Mouse (Mus musculus) intestine, embryonic 16.5 days (tissue): ENCODE measurements around the gene Miga1. TPM values are rescaled to one million over a fixed set of nuclear protein-coding genes. Genes with fewer than 3 reads are reported as not detected.

ENCODE experiments used
- ATAC-seq: fragments of 200-750 bp; cut with Nextera tagmentation; 2 replicates; pipeline ENCODE4 v1.8.0; 2017; ENCODE audit warnings: moderate TSS enrichment, moderate library complexity
- H3K27ac ChIP-seq: fragments of 300-500 bp; sonication (generic); 2 replicates; pipeline ENCODE4 v1.5.1; 2014; ENCODE audit warnings: mild to moderate bottlenecking, low read length
- H3K27me3 ChIP-seq: fragments of 300-500 bp; sonication (generic); replicated peaks from 2 replicates; pipeline ENCODE4 v1.6.1; 2014; ENCODE audit warnings: low read length, control low read depth, mixed read lengths; ENCODE audit not compliant: control insufficient read depth, insufficient read depth
- H3K36me3 ChIP-seq: fragments of 300-500 bp; sonication (generic); 2 replicates; pipeline ENCODE4 v1.6.1; 2014; ENCODE audit warnings: low read length, control low read depth; ENCODE audit not compliant: control insufficient read depth, insufficient read depth
- H3K4me1 ChIP-seq: fragments of 300-500 bp; sonication (generic); 2 replicates; pipeline ENCODE4 v1.6.1; 2014; ENCODE audit warnings: low read length, control low read depth, mixed read lengths; ENCODE audit not compliant: control insufficient read depth, insufficient read depth
- H3K4me2 ChIP-seq: fragments of 300-500 bp; sonication (generic); 2 replicates; pipeline ENCODE4 v1.6.1; 2014; ENCODE audit warnings: low read depth, low read length, control low read depth
- H3K4me3 ChIP-seq: fragments of 300-500 bp; sonication (generic); 2 replicates; pipeline ENCODE4 v1.5.1; 2014; ENCODE audit warnings: mild to moderate bottlenecking, low read length
- H3K9ac ChIP-seq: fragments of 300-500 bp; sonication (generic); 2 replicates; pipeline ENCODE4 v1.6.1; 2014; ENCODE audit warnings: low read depth, low read length
- H3K9me3 ChIP-seq: fragments of 300-500 bp; sonication (generic); 2 replicates; pipeline ENCODE4 v1.6.1; 2016; ENCODE audit warnings: low read length, control low read depth; ENCODE audit not compliant: control insufficient read depth
- WGBS: fragments of 180-500 bp; shearing (Covaris S2); extraction: QIAGEN DNeasy Blood & Tissue Kit; methylation state at CpG from one replicate; pipeline ENCODE4 v1.1.7; 2014; 5-methylcytosine and 5-hydroxymethylcytosine counted together
- polyA plus RNA-seq: library from polyadenylated mRNA; unstranded; fragments of >200 nt; fragmentation: Nextera tagmentation; extraction: Ambion mirVana; gene quantifications from 2 replicates; pipeline ENCODE4 v1.2.1, GENCODE M21; 2015

Miga1 gene
- polyA plus RNA-seq, 1 experiment from 2014 or later, result 13.5 TPM

DNA sequence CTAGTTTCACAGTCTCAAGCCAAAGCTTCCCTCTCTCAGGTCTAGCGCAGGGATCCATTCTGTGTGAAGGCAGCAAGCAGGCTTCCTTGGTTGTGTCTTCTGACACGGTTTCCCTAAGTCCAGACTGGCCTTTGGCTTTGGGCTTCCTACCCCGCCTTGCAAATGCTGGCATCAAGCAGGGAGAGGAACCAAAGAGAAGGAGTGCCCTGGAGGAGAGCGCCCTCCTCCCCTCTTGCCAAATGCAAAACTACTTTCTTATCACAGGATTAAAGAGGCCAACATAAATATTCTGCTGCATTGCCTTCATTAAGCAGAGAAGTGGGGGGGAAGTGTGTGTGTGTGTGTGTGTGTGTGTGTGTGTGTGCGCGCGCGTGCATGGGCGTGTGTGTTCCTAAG is 31.0 kb downstream of the Miga1 start:
- peaks cover 22% of the 10 kb centered on the region for H3K4me1 ChIP-seq
- no peak overlapping the region for H3K4me3 ChIP-seq
- no peak overlapping the region for H3K4me2 ChIP-seq
- peak; percentile 2; the same call in 1 of the 2 replicates for ATAC-seq
- no peaks in the 10 kb centered on the region for H3K27me3 ChIP-seq
- H3K36me3 ChIP-seq, result peaks cover 3% of the 10 kb centered on the region; the same call in 1 of the 2 replicates
- peak overlapping the region; percentile 93 for H3K27ac ChIP-seq
- H3K9ac ChIP-seq, result peak overlapping the region; percentile 36
- WGBS, result 59% methylated on average over 9 of the region's 9 CpGs
- H3K9me3 ChIP-seq, result no peaks in the 10 kb centered on the region

DNA sequence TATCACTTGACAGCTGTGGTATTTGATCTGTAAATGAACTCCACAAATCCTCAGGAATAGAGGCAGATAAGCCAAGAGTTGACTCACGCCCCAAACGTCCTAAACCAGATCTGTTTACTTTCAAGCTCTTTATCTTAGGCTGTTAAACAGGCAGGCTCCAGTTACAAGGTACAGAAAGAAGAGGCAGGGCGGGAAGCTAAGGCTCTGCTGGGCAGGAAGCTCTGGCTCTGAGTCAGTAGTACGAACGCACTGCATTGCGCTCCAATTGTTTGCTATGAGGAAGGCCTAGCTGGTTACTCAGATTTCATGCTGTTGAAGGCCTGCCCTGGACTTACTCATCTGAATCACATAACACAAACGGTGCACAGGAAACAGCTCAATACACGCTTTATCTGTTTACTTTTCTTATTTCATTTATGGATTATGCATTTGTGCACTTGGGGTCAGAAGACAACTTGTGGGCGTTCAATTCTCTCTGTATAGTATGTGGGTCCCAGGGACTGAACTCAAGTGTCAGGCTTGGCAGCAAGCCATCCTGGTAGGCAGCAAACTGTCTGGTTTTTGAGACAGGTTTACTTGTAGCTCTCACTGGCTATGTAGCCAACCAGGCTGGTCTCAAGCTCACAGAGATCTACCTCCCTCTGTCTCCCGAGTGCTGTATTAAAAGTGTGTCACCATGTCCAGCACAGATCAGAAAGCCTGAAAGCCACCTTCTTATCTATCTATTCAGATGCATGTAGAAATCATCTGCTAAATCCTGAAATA is 31.5 kb downstream of the Miga1 start:
- Histone ChIP-seq H3K4me3 (no peak overlapping the region), H3K4me1 (peaks cover 26% of the 10 kb centered on the region), H3K27ac (peak overlapping the region; percentile 93), H3K36me3 (peaks cover 3% of the 10 kb centered on the region; the same call in 1 of the 2 replicates), H3K27me3 (no peaks in the 10 kb centered on the region), H3K9ac (peak overlapping the region; percentile 36), H3K9me3 (no peaks in the 10 kb centered on the region), H3K4me2 (no peak overlapping the region)
- 21% methylated on average over 10 of the region's 10 CpGs for WGBS
- ATAC-seq, result peak; percentile 94

DNA sequence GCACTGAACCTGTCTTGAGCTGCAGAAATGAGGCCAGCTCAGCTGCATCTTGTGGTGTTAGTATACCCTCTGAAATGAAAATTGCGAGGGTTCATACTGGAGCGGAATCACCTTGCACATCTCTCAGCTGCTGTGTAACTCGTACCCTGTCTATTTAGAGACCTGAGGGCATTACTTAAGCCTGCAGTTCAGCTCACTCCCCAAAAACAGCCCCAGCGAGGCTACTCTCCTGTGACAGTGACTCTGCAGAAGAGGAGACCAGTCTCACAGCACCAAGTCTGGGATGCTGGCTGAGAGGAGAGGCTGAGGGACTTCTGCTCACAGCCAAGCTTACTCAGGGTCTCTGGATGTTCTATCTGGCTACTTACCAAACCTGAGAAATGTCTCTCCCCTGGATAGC is 34.2 kb downstream of the Miga1 start:
- H3K9me3 ChIP-seq, result no peaks in the 10 kb centered on the region
- ATAC-seq, result no peak
- no peak overlapping the region for H3K4me3 ChIP-seq
- no peaks in the 10 kb centered on the region for H3K36me3 ChIP-seq
- H3K4me2 ChIP-seq, result no peak overlapping the region
- H3K4me1 ChIP-seq, result peaks cover 29% of the 10 kb centered on the region
- no peaks in the 10 kb centered on the region for H3K27me3 ChIP-seq
- no peak overlapping the region; the same call in 1 of the 2 replicates for H3K9ac ChIP-seq
- no peak overlapping the region for H3K27ac ChIP-seq
- WGBS, result 92% methylated on average over 4 of the region's 4 CpGs

DNA sequence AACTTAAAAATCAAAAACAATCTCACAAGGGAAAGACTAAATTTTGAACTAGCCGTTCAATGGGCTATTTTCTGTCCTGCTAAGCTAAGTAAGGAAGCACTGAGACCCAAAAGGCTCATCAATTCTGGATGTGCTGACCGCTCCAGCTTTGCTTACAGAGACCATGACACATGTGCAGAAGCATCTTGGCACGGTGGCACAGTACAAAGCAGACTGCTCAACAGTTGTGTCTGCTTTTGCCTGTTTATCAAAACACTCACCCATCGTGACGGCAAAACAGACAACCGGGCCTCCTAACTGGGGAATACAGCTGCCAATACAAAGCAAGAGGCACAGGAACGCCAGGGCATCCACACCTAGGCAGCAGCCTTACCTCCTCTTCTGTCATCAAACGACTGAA is 35.1 kb downstream of the Miga1 start:
- Histone ChIP-seq H3K4me2 (no peak overlapping the region), H3K4me3 (no peak overlapping the region), H3K36me3 (no peaks in the 10 kb centered on the region), H3K27ac (peak overlapping the region; percentile 72), H3K9ac (no peak overlapping the region), H3K27me3 (no peaks in the 10 kb centered on the region), H3K9me3 (no peaks in the 10 kb centered on the region), H3K4me1 (peaks cover 28% of the 10 kb centered on the region)
- 69% methylated on average over 8 of the region's 8 CpGs for WGBS
- ATAC-seq, result no peak

DNA sequence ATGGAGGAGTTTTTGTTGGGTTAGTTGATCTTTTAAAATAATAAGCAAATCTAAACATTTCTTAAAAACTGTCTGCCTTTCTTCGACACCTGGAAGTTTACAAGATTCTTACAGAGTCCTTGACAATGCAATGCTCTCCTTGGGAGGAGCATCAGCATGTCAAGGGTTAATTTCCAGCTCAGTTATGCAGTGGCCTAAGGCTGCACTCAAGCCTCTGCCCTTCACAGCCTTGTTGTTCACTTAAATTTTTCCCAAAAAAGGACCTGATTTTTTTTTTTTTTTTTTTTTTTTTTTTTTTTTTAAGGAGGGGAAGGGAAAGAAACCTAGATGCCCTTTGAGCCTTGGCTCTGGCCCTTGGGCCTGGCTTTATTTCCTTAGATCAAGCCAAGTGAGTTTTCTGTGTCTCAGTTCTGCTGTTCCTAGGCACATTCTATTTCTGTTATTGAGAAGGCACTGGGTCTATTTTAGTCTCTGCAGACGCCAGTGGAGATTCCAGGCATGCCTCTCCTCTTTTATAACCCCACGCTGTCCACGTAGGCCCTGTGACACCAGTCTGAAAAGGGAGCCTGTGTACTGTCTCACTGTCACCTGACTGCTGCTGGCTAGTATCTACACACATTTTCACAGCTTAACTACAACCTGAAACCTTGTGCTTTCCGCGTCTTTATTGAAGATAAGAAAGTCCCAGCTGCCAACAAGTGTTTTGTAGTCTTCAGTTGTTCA is 36.0 kb downstream of the Miga1 start:
- Histone ChIP-seq H3K27ac (peak overlapping the region; percentile 72), H3K9me3 (no peaks in the 10 kb centered on the region), H3K4me3 (no peak overlapping the region), H3K27me3 (no peaks in the 10 kb centered on the region), H3K36me3 (no peaks in the 10 kb centered on the region), H3K4me1 (peaks cover 20% of the 10 kb centered on the region), H3K9ac (no peak overlapping the region), H3K4me2 (no peak overlapping the region)
- ATAC-seq, result peak; percentile 61
- WGBS, result 23% methylated on average over 6 of the region's 6 CpGs

DNA sequence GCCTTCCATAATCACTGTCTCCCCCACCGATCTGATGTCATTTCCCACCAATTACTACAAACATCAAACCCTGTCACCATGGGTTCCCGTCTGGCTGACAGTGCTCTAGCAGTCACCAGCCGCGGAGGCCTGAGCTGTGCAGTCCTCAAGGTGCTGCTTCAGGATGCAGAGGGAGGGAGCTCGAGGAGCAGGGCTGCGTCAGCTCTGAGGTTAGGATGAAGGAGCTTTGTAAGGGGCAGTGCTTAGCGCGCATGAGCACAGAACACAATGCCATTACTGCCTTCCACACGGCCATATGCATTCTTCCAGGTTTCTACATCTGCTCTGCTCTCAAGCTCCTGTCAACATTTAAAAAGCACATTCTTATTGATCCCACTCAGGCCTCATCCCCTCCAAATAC is 37.2 kb downstream of the Miga1 start:
- Histone ChIP-seq H3K36me3 (no peaks in the 10 kb centered on the region), H3K27ac (no peak overlapping the region)
- WGBS, result 66% methylated on average over 9 of the region's 9 CpGs

DNA sequence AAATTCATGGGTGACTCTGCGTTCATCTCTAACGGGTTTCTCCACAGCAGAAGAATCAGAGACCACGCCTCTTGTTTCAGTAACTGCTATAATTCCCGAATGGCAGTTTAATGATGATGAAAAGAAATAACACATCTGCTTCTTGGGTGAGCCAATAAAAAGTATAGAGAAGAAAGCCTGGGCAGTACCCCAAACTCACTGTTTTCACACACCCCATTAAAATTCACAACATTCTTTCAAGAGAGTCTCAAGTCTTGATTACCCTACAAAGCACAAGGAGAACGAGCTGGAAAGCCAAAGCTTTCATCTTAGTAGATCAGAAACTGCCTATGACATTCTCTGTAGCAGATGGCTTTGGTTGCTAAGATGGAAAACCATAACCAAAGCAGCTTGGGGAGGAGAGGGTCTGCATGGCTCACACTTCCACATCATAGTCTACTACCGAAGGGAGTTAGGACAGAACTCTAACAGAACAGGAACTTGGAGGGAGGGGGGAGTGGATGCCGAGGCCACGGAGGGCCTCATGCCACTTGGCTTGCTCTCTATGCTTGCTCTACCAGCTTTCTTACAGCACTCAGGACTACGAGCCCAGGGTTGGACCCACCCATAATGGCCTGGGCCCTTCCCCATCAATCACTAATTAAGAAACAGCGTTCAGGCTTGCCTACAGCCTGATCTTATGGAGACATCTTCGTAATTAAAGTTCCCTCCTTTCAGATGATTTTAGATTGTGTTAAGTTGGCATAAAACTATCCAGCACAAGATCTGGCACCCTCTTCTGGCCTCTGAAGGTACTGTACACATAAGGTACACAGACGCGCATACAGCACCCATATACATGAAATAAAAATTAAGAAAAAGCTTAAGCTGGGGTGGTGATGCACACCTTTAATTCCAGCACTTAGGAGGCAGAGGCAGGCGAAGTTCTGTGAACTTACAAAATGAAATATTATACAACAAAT is 39.5 kb downstream of the Miga1 start:
- no peak for ATAC-seq
- no peak overlapping the region for H3K27ac ChIP-seq
- peaks cover 13% of the 10 kb centered on the region for H3K4me1 ChIP-seq
- WGBS, result 81% methylated on average over 14 of the region's 14 CpGs
- H3K4me3 ChIP-seq, result no peak overlapping the region
- no peak overlapping the region for H3K9ac ChIP-seq
- H3K4me2 ChIP-seq, result no peak overlapping the region
- no peaks in the 10 kb centered on the region for H3K9me3 ChIP-seq
- no peaks in the 10 kb centered on the region for H3K36me3 ChIP-seq
- H3K27me3 ChIP-seq, result no peaks in the 10 kb centered on the region

More for the DNA sequence above, 37.2 kb downstream of the Miga1 start:
- no peak for ATAC-seq
- H3K27me3 ChIP-seq, result no peaks in the 10 kb centered on the region
- no peak overlapping the region for H3K4me3 ChIP-seq
- H3K4me2 ChIP-seq, result no peak overlapping the region
- no peaks in the 10 kb centered on the region for H3K9me3 ChIP-seq
- peaks cover 13% of the 10 kb centered on the region for H3K4me1 ChIP-seq
- H3K9ac ChIP-seq, result no peak overlapping the region

DNA sequence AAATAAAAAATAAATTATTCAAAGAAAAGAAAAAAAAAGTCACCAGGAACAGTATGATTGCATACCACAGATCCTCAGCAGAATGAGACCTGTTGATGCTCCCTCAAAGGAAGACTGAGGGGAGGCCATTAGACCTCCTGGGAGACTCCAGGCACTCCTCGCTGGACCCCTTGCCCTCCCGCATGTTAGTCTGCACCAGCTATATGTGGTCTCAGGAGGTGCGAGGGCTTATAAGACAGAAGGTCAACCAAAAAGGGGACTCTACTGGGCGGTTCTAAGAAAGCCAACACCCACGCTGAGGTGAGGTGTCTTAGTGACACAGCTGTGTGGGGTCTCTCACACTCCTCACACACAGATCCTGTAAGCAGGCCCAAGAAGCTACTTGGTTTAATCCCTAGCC is 44.3 kb downstream of the Miga1 start:
- no peak overlapping the region for H3K4me2 ChIP-seq
- H3K9ac ChIP-seq, result no peak overlapping the region
- H3K4me3 ChIP-seq, result no peak overlapping the region
- no peaks in the 10 kb centered on the region for H3K36me3 ChIP-seq
- ATAC-seq, result no peak
- H3K27ac ChIP-seq, result no peak overlapping the region
- peaks cover 11% of the 10 kb centered on the region for H3K4me1 ChIP-seq
- H3K9me3 ChIP-seq, result no peaks in the 10 kb centered on the region
- H3K27me3 ChIP-seq, result no peaks in the 10 kb centered on the region
- WGBS, result 94% methylated on average over 5 of the region's 5 CpGs

DNA sequence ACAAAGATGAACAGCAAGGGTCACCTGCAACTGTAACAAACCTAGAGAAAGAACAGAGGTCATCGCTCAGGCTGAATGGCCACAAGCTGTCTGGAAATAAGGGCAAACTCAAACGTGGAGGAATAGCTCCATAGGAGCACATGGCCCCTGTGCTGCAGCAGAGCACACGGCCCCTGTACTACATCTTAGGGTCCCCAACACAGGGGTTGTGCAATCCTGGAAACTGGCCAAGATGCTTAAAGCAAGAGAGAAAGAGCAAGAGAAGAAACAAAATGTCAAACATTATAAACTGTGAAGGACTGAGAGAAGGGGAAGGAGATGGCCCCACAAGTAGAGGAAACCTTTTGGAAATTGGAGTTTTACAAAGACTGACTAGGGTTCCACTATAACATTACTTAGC is 45.8 kb downstream of the Miga1 start:
- Histone ChIP-seq H3K9ac (no peak overlapping the region), H3K4me1 (peaks cover 11% of the 10 kb centered on the region), H3K27me3 (no peaks in the 10 kb centered on the region), H3K4me3 (no peak overlapping the region), H3K4me2 (no peak overlapping the region), H3K27ac (no peak overlapping the region), H3K9me3 (no peaks in the 10 kb centered on the region), H3K36me3 (0 out of 2 replicates have a peak, but pooled peaks cover 3% of the 10 kb centered on the region)
- WGBS, result 51% methylated on average over 3 of the region's 3 CpGs
- ATAC-seq, result no peak
